Mouse (Mus musculus) gastrocnemius, adult 18-20 months (tissue): Measurements from ENCODE around the gene Rpusd3. TPM values are rescaled to one million over a fixed set of nuclear protein-coding genes. Genes with fewer than 3 reads are reported as not detected.

Experiments used
- DNase-seq: peaks from one replicate; pipeline ENCODE4 v3.0.0; 2021; ENCODE audit warnings: low spot score
- microRNA-seq: library from miRNA; unstranded; fragments of <30 nt; microRNA quantifications from one replicate; pipeline ENCODE4 v1.2.0, GENCODE M21; 2021
- total RNA-seq, 2 experiments: library from RNA; stranded (reverse); gene quantifications; 2 replicates each; pipeline ENCODE4 v1.2.3; 2021

The Rpusd3 gene
- total RNA-seq, 2 experiments from 2014 or later: 9.2 to 11.1 TPM

DNA sequence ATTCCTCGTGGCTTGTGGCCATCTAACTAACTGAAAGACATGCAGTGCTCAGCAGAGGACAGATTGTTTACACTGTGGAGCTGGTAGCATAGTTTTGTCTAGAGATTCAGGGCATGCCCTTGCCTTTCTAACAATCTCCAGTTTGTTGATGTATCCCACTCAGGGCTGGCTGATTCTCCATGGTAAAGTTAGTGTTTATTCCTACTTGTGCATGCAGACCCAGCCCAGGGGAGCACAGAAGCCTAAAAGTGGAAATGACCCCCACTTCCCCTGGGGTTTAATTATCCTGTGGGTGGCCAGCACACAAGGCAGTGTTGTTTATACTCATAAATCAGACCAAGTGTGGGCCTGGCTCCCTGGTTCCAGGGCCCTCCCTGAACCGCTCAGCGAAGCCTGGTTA is 33.1 kb downstream of the Rpusd3 start:
- no peak for DNase-seq

DNA sequence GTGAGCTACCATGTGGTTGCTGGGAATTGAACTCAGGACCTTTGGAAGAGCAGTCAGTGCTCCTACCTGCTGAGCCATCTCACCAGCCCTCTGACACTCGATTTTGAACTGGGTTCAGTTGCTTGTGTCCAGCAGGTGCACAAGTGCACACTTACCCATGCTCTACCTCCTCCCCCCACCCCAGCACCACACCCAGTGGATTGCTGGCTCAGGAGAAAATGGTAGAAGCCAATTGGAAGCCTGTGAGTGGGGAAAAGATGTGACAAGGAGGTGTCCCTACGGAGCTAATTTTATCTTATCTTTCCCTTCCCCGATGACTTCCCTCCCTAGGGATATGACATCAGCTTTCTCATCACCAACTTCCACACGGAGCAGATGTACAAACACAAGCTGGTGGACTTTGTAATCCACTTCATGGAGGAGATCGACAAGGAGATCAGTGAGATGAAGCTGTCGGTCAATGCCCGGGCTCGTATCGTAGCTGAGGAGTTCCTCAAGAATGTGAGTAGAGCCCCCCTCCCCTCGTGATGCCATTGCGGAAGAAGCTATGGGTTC is 33.9 kb downstream of the Rpusd3 start:
- DNase-seq: no peak

DNA sequence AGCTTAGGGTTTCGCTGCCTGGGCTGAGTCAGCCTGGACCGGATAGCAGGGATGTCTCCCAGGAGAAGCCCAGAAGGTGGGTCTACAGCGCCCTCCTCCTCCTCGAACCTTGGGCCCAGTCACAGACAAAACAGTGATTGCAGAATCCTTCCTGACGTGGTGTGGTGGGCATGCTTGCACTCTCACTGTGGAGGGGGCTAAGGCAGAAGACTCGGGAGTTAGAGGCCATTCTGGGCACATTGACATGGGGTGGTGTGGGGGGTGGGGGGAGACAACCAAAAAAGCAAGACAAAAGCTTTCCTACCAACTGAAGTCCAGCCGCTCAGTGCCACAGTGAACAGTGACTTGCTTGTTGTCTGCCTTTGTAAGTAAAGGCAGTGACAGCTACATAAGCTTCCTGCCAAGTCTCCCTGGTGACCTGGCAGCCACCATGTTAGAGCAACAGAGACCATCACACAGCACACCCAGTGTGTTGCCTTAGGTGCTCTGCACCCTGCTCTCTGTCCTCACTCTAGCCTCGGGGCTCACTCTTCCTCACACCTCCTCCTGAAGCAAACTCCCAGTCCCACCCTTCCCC is 34.7 kb downstream of the Rpusd3 start:
- DNase-seq: no peak

DNA sequence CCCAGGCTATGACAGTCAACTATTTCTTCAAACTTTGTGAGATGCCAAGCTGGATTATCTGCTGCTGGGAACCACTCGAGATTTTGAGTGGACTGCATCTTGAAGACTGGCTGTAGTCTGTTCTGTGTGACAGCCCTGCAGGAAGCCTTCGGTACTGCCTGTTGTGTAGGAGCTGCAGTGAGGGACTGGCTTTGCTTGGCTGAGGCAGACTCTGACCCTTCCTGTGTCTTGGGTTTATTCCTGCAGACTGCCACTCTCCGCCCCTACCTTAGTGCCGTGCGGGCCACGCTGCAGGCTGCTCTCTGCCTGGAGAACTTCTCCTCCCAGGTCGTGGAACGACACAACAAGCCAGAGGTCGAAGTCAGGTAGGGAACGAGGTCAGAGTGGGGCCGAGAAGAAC is 38.7 kb downstream of the Rpusd3 start:
- DNase-seq: no peak

DNA sequence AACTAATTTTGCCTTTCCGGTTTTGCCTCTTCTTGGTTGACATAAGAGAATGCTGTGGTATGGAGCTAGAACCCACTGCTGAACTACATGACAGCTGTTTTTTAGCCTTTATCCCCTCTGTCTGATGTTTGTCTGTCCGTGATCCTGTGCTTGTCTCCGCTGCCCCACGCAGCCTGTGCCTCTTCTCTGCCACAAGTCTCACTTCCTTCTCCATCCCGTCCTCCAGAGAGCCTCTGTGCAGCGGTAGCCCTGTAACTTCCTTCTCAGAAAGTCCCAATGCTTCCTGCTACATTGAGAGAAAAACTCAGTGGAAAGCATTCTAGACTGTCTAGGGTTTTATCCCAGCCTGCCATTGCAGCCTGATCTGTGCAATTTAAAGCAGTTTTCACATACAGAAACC is 39.9 kb downstream of the Rpusd3 start:
- DNase-seq: no peak

DNA sequence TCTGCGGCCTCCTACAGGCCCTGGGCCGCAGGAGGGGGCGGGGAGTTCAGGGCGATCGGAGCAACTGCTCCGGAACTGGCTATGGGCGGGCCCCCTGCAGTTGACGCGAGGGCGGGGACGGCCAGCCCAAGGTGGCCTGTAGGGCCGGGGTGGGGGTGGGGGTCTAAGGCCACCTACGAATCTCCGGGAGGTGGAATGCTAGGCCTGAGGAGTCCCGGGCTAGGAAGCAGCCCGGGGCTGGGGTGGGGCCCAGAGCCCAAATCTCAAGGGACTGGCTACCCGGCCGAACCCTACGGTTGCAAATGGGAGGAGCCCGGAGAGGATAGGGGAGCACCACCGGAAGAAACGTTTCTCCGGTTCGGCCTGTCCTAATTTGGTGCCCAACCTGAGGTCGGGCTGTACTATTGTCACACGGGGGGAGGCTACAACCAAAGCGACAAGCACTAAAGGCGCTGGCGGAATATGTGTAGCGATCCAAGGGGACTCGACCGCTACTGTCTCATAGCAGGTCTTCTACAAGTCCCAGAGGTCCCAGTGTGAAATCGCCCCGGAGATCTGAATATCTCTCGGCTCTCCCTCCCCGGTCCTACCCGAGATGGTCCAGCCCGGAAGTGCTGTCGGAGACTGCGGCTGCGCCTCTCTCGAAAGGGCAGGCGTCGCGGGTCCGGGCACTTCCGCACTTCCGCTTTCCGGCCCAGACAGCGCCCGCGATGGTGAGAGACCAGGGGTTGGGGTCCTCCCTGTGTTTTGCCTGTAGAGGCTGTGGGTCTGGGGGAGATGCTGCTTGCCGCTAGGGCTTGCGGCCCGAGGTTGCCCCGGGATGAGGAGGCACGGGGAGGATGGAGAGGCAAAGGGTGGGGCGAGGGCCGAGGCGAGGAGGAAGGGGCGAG is 41.4 kb downstream of the Rpusd3 start, which contains the start of the genes Tada3 and Arpc4:
Gene Tada3, minus strand, starts transcription at position 388 of the 890 bp plus-strand sequence.
Gene Arpc4, plus strand, starts transcription at position 620 of the 890 bp plus-strand sequence.
- DNase-seq: peak; percentile 92

DNA sequence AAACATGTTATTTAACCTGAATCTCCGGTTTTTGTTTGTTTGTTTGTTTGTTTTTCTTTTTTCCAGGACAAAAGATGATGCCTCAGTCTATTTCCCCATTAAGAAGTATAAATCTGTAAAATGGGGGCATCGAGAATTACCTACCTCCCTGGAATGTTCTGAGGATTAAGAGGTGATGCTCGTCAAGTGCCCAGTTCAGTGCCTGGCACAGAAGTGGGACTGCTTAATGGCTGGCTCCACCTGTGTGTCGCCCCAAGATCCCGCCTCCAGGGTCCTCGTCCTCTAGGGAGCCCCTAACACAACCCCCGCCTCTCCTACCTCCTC is 42.0 kb downstream of the Rpusd3 start:
- DNase-seq: no peak

DNA sequence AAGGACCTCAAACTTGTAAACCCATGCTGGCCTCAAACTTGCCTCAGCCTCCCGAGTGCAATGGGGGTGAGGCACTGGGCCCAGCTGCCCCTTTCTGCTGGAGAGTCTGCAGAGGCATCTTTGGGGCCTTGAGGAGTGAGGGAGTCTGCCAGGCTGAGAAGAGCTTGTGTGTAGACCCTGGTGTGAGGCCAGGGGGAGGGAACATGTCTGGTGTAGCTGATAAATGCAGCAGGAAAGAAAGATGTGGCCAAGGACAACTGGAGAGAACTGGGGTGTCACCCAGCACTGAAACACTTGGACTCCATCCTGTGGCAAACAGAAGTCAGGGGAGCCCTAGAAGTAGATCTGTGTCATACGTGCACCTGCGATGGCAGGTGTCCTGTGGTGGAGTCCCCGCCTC is 45.6 kb downstream of the Rpusd3 start:
- no peak for DNase-seq

DNA sequence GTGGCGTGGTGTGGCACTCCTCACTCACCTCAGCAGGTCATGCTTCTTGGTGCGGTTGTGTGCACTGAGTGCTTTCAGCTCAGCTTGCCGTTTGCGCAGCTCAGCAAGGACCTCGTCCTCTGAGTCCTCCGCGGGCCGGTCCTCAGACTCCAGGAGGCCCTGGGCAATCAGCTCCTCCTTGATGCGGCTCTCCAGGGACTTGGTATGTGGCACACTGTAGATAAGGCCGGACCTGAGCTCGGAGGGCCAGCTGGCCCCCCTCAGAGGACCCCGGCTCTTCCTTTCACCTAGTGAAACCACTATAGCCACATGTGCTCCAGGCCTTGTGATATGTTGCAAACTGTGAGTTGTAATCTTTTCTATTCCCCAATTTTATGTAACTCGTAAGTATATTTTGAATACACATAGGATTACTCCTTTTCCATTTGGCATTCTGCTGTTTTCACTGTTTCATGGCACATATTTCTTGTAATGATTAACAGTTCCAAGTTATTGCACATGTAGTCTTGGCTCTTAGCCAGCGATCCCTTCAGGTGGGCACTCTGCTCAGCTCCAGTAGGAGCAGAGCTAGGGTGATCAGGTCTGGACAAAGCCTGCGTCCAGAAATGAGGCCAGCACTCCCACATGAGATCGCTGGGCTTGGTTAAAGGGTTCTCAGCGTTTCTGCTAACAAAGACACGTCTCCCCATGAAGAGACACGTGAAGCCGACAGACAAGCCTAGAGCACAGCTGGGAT is 48.8 kb downstream of the Rpusd3 start:
- DNase-seq: no peak

DNA sequence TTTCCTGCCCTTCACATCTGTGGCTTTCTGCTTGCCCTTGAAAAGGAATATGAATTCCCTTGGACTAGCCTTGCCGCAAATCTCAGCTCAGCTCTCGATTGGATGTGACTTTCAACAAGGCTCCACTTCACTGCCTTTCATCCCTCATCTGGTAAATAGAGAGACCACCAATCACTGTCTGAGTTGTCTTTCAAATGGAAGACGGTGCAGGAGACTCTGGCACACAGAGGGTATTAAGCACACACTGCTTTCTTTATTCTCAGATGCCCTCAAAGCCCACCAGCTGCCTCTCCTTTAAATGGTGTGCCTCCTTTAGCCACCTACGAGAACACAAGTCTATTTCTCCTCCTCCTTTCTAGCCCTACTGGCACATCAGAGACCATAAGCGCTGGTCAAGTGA is 50.6 kb downstream of the Rpusd3 start:
- no peak for DNase-seq

DNA sequence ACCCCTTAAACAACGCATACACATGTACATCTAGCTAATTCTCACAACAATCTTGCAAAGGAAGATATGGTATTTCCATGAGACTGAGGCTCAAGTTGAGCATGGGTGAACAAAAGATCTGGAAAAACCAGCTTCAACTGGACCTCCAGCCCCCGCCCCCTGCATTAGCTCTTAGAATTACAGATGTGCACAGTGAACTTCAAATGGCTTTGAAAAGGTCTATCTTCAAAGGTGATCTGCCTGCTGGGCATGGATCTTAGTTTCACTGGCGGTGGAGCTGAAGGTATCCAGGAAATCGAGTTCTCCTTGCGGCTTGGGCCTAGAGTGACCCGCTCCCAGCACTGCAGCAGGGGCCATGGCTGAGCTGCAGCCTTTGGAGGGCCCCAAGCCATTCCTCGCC is 51.0 kb downstream of the Rpusd3 start:
- DNase-seq: no peak

DNA sequence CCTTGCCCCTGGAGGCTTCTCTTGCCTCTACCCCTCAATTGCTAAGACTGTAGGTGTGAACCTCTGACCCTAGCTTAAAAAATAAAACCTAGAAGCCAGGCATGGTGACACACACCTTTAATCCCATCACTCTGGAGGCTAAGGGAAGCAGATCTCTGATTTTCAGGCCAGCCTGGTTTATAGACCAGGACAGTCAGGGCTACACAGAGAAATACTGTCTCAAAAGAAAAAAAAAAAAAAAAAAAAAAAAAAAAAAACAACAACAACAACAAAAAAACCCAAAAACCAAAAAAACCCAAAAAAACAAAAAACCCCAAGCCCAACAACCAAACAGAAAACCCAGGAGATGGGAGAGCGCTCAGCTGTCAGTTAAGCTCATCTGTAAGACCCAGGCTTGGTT is 51.6 kb downstream of the Rpusd3 start:
- DNase-seq: no peak

DNA sequence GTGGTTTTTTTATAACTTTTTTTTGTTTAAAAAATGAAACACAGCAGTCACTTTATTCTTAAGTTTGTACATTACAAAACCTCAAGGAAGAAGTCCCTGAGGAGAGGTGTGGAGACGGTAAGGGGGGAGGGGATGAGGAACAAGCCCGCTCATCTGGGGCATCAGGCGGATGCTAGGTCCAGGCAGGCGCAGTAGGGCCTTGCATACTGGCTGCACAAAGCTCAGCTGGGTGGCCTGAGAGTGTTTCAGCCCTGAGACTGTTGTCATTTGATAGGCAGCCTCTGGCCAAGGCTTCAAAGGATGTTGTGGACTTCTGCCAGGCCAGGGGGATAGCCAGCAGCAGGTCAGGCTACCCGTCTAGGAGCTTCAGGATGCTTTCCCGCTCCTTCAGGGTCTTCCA is 52.5 kb downstream of the Rpusd3 start:
- no peak for DNase-seq

Small RNA genes lying within 50 kb of the gene (microRNA-seq; reads per million reads assigned to microRNA genes)
- not detected for gene Gm24387

Other genes with a start within 250 kb of the Rpusd3 start
- gene Lhfpl4, start 224.0 kb downstream of the Rpusd3 start, total RNA-seq: under 1 TPM; 0.32 to 0.55 TPM
- gene Mtmr14, start 181.5 kb downstream of the Rpusd3 start, total RNA-seq: 10 to 100 TPM; 12.5 to 14.2 TPM
- gene Cpne9, start 137.0 kb downstream of the Rpusd3 start, total RNA-seq: under 1 TPM in 1 of 2 experiments, not detected in 1; 0.26 TPM
- gene Brpf1, start 112.2 kb downstream of the Rpusd3 start, total RNA-seq: 1 to 10 TPM; 9.7 to 9.8 TPM
- gene Ogg1, start 92.4 kb downstream of the Rpusd3 start, total RNA-seq: 1 to 10 TPM; 5.6 to 5.8 TPM
- 10 to 100 TPM; 39.0 to 42.9 TPM for gene Camk1, start 75.4 kb downstream of the Rpusd3 start, total RNA-seq
- 10 to 100 TPM; 14.6 to 15.3 TPM for gene Tada3, start 41.5 kb downstream of the Rpusd3 start, total RNA-seq
- gene Arpc4, start 41.2 kb downstream of the Rpusd3 start, total RNA-seq: 10 to 100 TPM; 50.8 to 52.6 TPM
- under 1 TPM; 0.52 to 0.82 TPM for gene Ttll3, start 30.1 kb downstream of the Rpusd3 start, total RNA-seq
- gene Cidec, start 16.4 kb upstream of the Rpusd3 start, total RNA-seq: 10 to 100 TPM in 1 of 2 experiments, 1 to 10 TPM in 1; 9.9 to 17.2 TPM
- gene Jagn1, start 23.2 kb upstream of the Rpusd3 start, total RNA-seq: 10 to 100 TPM; 28.2 to 28.9 TPM
- gene Il17re, start 39.1 kb upstream of the Rpusd3 start, total RNA-seq: under 1 TPM; 0.26 to 0.30 TPM
- 1 to 10 TPM; 3.8 to 4.9 TPM for gene Il17rc, start 52.1 kb upstream of the Rpusd3 start, total RNA-seq
- 10 to 100 TPM; 42.1 to 45.1 TPM for gene Creld1, start 64.0 kb upstream of the Rpusd3 start, total RNA-seq
- under 1 TPM in 1 of 2 experiments, not detected in 1; 0.07 TPM for gene Prrt3, start 82.6 kb upstream of the Rpusd3 start, total RNA-seq
- gene Emc3, start 112.3 kb upstream of the Rpusd3 start, total RNA-seq: 10 to 100 TPM; 53.8 to 59.1 TPM
- under 1 TPM; 0.09 to 0.32 TPM for gene Fancd2, start 112.3 kb upstream of the Rpusd3 start, total RNA-seq
- not detected for gene Fancd2os, start 181.4 kb upstream of the Rpusd3 start, total RNA-seq
- 10 to 100 TPM; 40.7 to 41.1 TPM for gene Brk1, start 185.4 kb upstream of the Rpusd3 start, total RNA-seq
- 1 to 10 TPM; 4.2 to 5.0 TPM for gene Vhl, start 204.6 kb upstream of the Rpusd3 start, total RNA-seq
- gene Irak2, start 219.1 kb upstream of the Rpusd3 start, total RNA-seq: 1 to 10 TPM; 4.6 to 9.0 TPM